Mouse (Mus musculus): ENCODE data around the gene Bri3bp. TPM values are rescaled to one million over a fixed set of nuclear protein-coding genes. Genes with fewer than 3 reads are reported as not detected.

Bri3bp gene
- polyA plus RNA-seq, 1 experiment from 2014 or later, result 35.6 TPM

DNA sequence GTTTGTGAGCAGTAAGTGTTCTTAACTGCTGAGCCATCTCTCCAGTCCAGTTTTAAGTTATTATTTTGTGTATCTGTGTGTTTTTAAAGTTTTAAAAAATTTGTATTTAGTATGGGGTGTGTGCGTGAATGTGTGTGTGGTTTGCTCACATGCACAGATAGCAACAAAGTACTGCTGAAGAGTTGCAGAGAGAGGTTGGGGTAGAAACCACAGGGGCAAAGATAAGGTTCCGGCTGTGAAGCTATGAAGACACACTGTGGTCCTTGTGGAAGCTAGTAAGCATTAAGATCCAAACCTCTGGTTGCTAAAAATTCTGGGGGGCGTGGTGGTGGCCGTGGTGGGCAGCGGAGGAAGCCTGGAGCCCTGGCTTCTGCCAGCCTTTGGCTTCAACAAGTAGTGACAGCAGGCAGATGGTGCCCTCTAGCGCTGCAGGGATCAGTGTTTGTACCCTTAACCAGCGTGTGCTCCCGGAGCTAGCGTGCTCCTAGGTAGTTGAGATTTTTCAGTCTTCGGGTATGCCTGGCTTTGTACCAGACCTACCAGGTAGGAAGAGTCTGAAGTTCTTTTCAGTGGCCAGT lies 20.6 kb downstream of the Bri3bp start:
- no peaks in the 10 kb centered on the region for H3K36me3 ChIP-seq
- peaks cover 6% of the 10 kb centered on the region for H3K4me1 ChIP-seq
- no peak overlapping the region for H3K27ac ChIP-seq
- no peaks in the 10 kb centered on the region for H3K27me3 ChIP-seq
- no peak for ATAC-seq (ENCODE audit: borderline replicate concordance, extremely low read depth, low FRiP score, low TSS enrichment)
- H3K4me3 ChIP-seq, result no peak overlapping the region
- H3K9me3 ChIP-seq, result no peaks in the 10 kb centered on the region
- 54% methylated on average over 10 of the region's 10 CpGs for WGBS
- H3K9ac ChIP-seq, result no peak overlapping the region
- H3K4me2 ChIP-seq, result no peak overlapping the region

DNA sequence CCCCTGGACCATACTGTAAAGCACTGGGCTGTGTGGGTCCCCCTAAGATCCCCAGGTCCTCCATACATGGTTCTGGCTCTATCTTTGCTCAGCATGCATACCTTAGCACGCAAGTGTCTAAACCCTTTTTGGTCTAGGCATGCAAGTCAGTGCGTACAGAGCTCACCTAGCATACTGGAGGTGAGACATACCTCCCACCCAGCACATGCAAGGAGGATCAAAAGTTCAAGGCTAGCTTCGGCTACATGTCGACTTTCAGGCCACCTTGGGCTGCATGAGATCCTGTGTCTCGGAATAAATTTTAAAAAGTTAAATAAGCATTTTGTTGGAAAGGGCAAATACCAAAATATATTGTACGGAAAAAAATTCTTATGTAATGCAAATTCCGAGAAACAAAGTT lies 23.8 kb downstream of the Bri3bp start:
- H3K4me2 ChIP-seq, result peak overlapping the region; percentile 54
- no peaks in the 10 kb centered on the region for H3K27me3 ChIP-seq
- 0 out of 2 replicates have a peak, but pooled peaks have one; percentile 9 for ATAC-seq (ENCODE audit: borderline replicate concordance, extremely low read depth, low FRiP score, low TSS enrichment)
- no peak overlapping the region for H3K27ac ChIP-seq
- H3K9me3 ChIP-seq, result no peaks in the 10 kb centered on the region
- H3K4me3 ChIP-seq, result peak overlapping the region; percentile 35
- H3K4me1 ChIP-seq, result peaks cover 6% of the 10 kb centered on the region
- no peak overlapping the region for H3K9ac ChIP-seq
- no peaks in the 10 kb centered on the region for H3K36me3 ChIP-seq
- 31% methylated on average over 7 of the region's 7 CpGs for WGBS

DNA sequence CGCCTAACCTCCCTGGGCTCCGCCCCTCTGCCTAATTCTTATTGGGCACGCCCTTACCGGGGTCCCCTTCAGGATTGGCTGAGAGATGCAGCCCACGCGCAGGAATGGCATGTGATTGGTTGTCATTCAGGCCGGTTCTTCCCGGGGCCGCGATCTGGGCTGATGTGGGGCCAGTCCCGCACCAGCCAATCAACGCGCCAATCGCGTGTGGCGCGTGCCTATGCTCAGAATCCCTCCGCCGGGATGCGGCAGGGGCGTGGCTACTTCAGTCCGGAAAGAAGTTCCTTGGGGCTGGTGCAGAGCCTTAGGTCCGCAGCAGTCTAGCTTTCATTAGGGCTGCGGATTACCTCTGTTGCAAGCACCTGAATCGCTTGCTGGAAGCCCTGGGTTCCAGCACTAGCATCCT lies 24.3 kb downstream of the Bri3bp start:
- peak overlapping the region; percentile 12; the same call in 1 of the 2 replicates for H3K9ac ChIP-seq
- peak; percentile 100 for ATAC-seq (ENCODE audit: borderline replicate concordance, extremely low read depth, low FRiP score, low TSS enrichment)
- 0% methylated on average over 25 of the region's 25 CpGs for whole genome bisulfite sequencing

DNA sequence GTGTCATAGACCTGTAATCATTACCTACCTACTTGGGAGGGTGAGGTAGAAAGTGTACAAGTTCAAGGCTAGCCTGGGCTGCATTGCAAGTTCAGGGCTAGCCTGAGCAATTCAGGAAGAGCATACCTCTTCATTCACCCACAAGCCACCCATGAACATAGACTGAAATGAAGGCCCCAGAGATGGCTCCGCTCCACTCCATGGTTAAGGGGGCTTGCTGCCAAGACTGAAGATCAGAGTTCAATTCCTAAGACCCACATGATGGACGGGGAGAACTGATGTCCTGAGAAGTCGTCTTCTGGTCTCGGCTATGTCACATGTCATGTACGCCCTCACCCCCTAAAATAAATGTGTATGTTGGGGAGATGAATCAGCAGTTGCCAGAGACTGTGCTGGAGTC lies 25.1 kb downstream of the Bri3bp start:
- H3K27me3 ChIP-seq, result no peaks in the 10 kb centered on the region
- ATAC-seq (ENCODE audit: borderline replicate concordance, extremely low read depth, low FRiP score, low TSS enrichment), result no peak
- no peak overlapping the region for H3K9ac ChIP-seq
- 0 out of 2 replicates have a peak overlapping the region, but pooled peaks have one; percentile 54 for H3K4me2 ChIP-seq
- H3K9me3 ChIP-seq, result no peaks in the 10 kb centered on the region
- no peak overlapping the region for H3K4me3 ChIP-seq
- H3K4me1 ChIP-seq, result peaks cover 6% of the 10 kb centered on the region
- no peaks in the 10 kb centered on the region for H3K36me3 ChIP-seq
- 69% methylated on average over 5 of the region's 5 CpGs for WGBS
- H3K27ac ChIP-seq, result no peak overlapping the region

More for the DNA sequence above, 24.3 kb downstream of the Bri3bp start:
- H3K27ac ChIP-seq, result no peak overlapping the region
- H3K9me3 ChIP-seq, result no peaks in the 10 kb centered on the region
- H3K36me3 ChIP-seq, result no peaks in the 10 kb centered on the region
- no peaks in the 10 kb centered on the region for H3K27me3 ChIP-seq
- peaks cover 6% of the 10 kb centered on the region for H3K4me1 ChIP-seq
- H3K4me3 ChIP-seq, result peak overlapping the region; percentile 35
- H3K4me2 ChIP-seq, result peak overlapping the region; percentile 54

DNA sequence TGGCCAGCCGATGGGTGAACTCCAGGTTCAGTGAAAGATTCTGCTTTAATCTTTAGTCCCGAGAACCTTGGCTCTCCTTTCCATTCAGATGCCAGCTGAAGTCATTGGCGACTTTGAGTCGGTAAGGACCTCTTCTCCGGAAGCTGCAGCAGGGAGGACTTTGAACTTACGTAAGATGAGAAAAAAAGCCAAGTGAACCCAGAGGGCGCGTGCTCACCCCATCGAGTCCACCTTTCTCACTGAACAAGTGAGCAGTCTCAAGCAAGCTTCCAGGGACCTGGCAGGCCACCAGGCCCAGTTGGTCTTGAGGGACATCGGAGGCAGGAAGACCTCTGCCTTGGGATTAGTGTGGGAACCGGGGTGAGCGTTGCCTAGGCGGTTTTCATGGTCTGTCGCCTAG lies 25.9 kb downstream of the Bri3bp start:
- H3K4me2 ChIP-seq, result no peak overlapping the region

DNA sequence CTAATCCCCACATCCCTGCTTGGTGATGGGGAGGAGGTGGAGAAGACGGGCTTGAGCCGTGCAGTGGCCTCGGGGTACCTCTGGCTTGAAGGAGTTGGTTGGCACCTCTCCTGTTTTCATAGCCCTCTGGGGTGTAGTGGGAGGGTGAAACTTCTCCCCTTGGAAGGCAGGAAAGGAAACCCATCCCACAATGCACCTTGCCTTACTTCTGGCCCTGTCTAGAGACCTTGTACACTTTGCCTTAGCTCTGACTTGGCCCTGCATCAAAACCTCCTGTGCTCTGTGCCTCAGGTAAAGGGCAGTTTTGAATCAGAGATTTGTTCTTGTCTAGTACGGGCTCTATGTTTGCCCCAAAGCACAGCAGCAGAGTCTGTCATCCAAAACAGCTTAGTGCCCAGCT lies 29.3 kb downstream of the Bri3bp start:
- Histone ChIP-seq H3K27ac (no peak overlapping the region), H3K27me3 (no peaks in the 10 kb centered on the region), H3K4me3 (no peak overlapping the region), H3K4me1 (no peaks in the 10 kb centered on the region), H3K9ac (no peak overlapping the region), H3K9me3 (no peaks in the 10 kb centered on the region), H3K36me3 (no peaks in the 10 kb centered on the region), H3K4me2 (no peak overlapping the region)
- ATAC-seq (ENCODE audit: borderline replicate concordance, extremely low read depth, low FRiP score, low TSS enrichment), result no peak
- whole genome bisulfite sequencing, result 85% methylated on average over 4 of the region's 4 CpGs

More for the DNA sequence above, 25.9 kb downstream of the Bri3bp start:
- Histone ChIP-seq H3K27me3 (no peaks in the 10 kb centered on the region), H3K9ac (no peak overlapping the region), H3K36me3 (no peaks in the 10 kb centered on the region), H3K27ac (no peak overlapping the region), H3K9me3 (no peaks in the 10 kb centered on the region), H3K4me1 (peaks cover 6% of the 10 kb centered on the region), H3K4me3 (no peak overlapping the region)
- no peak for ATAC-seq (ENCODE audit: borderline replicate concordance, extremely low read depth, low FRiP score, low TSS enrichment)
- WGBS, result 80% methylated on average over 14 of the region's 14 CpGs

DNA sequence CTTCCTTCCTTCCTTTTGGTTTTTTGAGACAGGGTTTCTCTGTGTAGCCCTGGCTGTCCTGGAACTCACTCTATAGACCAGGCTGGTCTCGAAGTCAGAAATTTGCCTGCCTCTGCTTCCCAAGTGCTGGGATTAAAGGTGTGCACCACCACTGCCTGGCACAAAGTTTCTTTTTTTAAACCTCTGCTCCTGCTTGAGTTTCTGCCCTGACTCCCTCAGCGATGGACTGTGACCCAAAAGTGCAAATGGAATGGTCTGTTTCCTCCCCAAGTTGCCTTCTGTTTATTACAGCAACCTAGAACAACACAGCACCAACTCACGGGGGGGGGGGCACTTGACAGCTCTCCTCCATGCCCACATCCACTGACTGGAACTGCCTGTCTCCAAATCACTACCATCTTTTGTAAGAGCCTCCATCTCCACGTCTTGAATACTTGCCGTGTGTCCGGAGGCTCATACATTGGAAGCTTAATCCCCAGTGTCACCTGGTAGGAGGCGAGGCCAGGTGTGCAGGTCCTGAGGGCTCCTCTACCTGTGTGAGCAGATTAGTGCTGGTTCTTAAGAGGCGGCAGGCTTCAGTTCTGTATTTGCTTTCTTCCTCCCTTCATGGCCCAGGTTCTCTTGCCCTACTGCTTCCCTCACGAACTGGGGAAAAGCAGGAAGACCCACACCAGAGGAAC lies 31.6 kb downstream of the Bri3bp start:
- Histone ChIP-seq H3K9me3 (no peaks in the 10 kb centered on the region), H3K9ac (no peak overlapping the region), H3K4me2 (no peak overlapping the region), H3K4me3 (no peak overlapping the region), H3K27ac (no peak overlapping the region), H3K4me1 (peaks cover 19% of the 10 kb centered on the region), H3K36me3 (no peaks in the 10 kb centered on the region), H3K27me3 (no peaks in the 10 kb centered on the region)
- ATAC-seq (ENCODE audit: borderline replicate concordance, extremely low read depth, low FRiP score, low TSS enrichment), result no peak
- WGBS, result 67% methylated on average over 9 of the region's 9 CpGs

DNA sequence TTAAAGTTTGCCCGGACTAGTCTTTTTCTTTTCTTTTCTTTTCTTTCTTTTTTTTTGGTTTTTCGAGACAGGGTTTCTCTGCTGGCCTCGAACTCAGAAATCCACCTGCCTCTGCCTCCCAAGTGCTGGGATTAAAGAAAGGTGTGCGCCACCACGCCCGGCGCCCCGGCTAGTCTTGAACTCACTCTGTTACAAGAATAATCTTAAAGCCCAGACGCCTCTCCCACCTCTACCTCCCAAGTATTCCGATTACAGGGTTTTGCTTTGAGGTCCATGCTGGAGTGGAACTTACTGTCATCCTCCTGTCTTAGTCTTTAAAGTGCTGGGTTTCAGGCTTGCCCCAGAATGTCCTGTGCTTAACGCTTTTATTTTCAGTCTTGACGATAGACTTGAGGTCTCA lies 33.7 kb downstream of the Bri3bp start:
- WGBS, result 59% methylated on average over 12 of the region's 12 CpGs
- Histone ChIP-seq H3K4me1 (peaks cover 22% of the 10 kb centered on the region), H3K27me3 (no peaks in the 10 kb centered on the region), H3K27ac (no peak overlapping the region), H3K36me3 (no peaks in the 10 kb centered on the region), H3K4me2 (peak overlapping the region; percentile 91), H3K9me3 (no peaks in the 10 kb centered on the region), H3K4me3 (peak overlapping the region; percentile 75), H3K9ac (0 out of 2 replicates have a peak overlapping the region, but pooled peaks have one; percentile 14)
- ATAC-seq (ENCODE audit: borderline replicate concordance, extremely low read depth, low FRiP score, low TSS enrichment), result no peak

DNA sequence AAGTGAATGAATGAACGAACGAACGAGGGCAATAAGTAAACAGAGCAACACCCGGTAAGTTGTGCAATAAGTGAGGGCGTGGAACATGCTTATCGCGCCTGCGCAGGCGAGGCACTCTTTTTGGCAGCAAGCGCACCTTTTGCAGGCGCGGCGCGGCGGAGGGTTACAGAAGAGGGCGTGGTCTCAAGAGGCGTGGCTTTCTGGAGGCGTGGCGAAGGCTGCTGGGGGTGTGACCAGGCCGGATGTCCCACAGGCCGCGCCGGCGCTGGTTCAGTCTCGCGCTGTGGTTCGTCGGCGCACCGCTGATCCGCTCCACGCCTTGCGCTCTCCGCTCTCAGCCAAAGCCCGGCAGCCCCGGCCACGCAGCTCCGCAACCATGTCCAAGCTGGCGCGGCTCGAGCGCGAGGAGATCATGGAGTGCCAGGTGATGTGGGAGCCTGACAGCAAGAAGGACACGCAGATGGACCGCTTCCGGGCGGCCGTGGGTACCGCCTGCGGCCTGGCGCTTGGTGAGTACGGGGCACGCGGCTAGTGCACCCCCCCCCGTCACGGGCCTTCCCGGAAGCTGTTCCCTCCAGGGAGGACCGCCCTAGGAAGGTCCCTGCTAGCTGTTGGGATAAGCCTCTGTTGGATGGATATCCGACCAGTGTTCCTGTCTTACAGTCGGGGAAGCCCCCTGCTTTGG lies 34.4 kb downstream of the Bri3bp start, which contains the start of gene Aacs:
TSS of gene Aacs (plus strand) at position 214 of the 685 bp plus-strand sequence.
- Histone ChIP-seq H3K4me1 (peaks cover 22% of the 10 kb centered on the region), H3K4me3 (peak within 1 kb of the TSS; percentile 75), H3K27ac (peak within 1 kb of the TSS; percentile 39; the same call in 1 of the 2 replicates), H3K4me2 (peak within 1 kb of the TSS; percentile 91), H3K9me3 (no peaks in the 10 kb centered on the region), H3K36me3 (no peaks in the 10 kb centered on the region), H3K9ac (peak within 1 kb of the TSS; percentile 73), H3K27me3 (no peaks in the 10 kb centered on the region)
- peak; percentile 93 for ATAC-seq (ENCODE audit: borderline replicate concordance, extremely low read depth, low FRiP score, low TSS enrichment)
- under 1% methylated on average over 59 of the region's 60 CpGs for WGBS

DNA sequence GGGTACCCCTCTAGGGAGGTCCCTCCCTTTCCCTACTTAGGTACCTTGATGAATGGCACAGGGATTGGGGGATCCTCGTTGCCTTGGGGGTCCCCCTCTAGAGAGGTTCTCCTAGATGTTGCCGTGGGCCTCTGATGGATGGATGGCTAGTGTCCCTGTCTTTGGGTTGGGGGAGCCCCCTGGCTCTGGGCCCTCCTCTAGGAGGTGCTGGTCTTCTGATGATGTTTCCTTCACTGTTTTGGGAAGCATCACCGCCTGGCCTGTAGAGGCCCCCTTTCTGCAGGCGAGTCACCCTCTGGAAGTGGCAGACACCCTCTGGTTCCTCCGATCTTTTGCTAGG lies 34.9 kb downstream of the Bri3bp start:
- Histone ChIP-seq H3K4me1 (peaks cover 22% of the 10 kb centered on the region), H3K27me3 (no peaks in the 10 kb centered on the region), H3K4me2 (peak overlapping the region; percentile 91), H3K36me3 (no peaks in the 10 kb centered on the region), H3K27ac (0 out of 2 replicates have a peak overlapping the region, but pooled peaks have one; percentile 39), H3K9me3 (no peaks in the 10 kb centered on the region), H3K9ac (peak overlapping the region; percentile 73), H3K4me3 (peak overlapping the region; percentile 75)
- no peak; the same call in 1 of the 2 replicates for ATAC-seq (ENCODE audit: borderline replicate concordance, extremely low read depth, low FRiP score, low TSS enrichment)
- WGBS, result 6% methylated on average over 5 of the region's 5 CpGs

DNA sequence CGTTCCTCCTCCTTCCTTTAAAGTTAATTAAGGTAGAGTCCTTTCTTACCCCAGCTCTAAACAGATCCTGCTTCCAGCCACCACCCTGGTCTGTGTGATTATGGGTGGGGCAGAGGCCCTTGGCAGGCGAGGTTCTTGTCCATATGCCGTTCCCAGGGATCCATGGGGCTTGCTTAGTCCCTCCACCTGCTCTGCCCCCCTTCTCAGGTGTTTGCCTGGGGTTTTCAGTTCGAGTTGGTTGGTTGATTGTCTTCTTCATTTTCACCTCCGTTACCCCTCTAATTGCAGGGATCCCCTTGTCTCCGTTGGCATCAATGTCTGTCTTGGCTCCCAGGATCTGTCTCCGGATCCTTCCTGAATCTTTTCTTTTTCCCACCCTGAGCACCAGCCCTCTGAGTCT lies 35.4 kb downstream of the Bri3bp start:
- no peaks in the 10 kb centered on the region for H3K36me3 ChIP-seq
- no peaks in the 10 kb centered on the region for H3K9me3 ChIP-seq
- peak overlapping the region; percentile 75 for H3K4me3 ChIP-seq
- no peak for ATAC-seq (ENCODE audit: borderline replicate concordance, extremely low read depth, low FRiP score, low TSS enrichment)
- H3K4me2 ChIP-seq, result peak overlapping the region; percentile 91
- 57% methylated on average over 7 of the region's 7 CpGs for WGBS
- H3K27ac ChIP-seq, result no peak overlapping the region
- H3K9ac ChIP-seq, result peak overlapping the region; percentile 73
- H3K27me3 ChIP-seq, result no peaks in the 10 kb centered on the region
- H3K4me1 ChIP-seq, result peaks cover 22% of the 10 kb centered on the region

DNA sequence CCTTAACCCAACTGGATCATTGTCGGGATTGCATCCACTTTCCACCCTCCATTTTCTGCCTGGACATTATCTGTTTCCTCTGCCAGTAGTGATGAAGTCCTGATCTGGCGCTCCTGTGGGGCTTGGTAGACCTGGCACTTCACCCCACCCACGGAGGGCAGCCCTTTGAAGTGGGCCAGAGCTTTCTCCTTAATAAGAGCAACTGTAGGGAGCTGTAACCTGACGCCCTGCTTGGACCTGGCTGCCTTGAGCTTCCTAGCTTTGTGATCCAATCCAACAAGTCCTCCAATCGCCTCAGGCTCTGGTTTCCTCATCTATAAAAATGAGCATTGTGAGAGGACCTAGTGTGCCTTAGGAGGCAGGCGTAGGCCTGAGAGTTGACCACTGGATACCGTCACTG lies 36.2 kb downstream of the Bri3bp start:
- no peak for ATAC-seq (ENCODE audit: borderline replicate concordance, extremely low read depth, low FRiP score, low TSS enrichment)
- no peak overlapping the region for H3K9ac ChIP-seq
- H3K4me3 ChIP-seq, result no peak overlapping the region
- H3K27me3 ChIP-seq, result no peaks in the 10 kb centered on the region
- 57% methylated on average over 7 of the region's 7 CpGs for WGBS
- H3K27ac ChIP-seq, result no peak overlapping the region
- H3K36me3 ChIP-seq, result no peaks in the 10 kb centered on the region; the same call in 1 of the 2 replicates
- no peaks in the 10 kb centered on the region for H3K9me3 ChIP-seq
- H3K4me1 ChIP-seq, result peaks cover 22% of the 10 kb centered on the region
- peak overlapping the region; percentile 91 for H3K4me2 ChIP-seq

Data from lung, embryonic 15.5 days (tissue).